Mouse (Mus musculus) olfactory bulb, adult 2 months (tissue): ENCODE measurements around the gene Fcer1g.

ENCODE experiments used
- CTCF ChIP-seq: fragments of 200-500 bp; IDR thresholded peaks from 2 replicates; pipeline ENCODE4 v1.5.1; 2012; ENCODE audit warnings: low read depth, mild to moderate bottlenecking, low read length, moderate library complexity; ENCODE audit not compliant: insufficient read depth
- POLR2A ChIP-seq: fragments of 200-500 bp; IDR thresholded peaks from 2 replicates; pipeline ENCODE4 v1.6.1; 2012; ENCODE audit warnings: mild to moderate bottlenecking, low read depth, low read length, moderate library complexity; ENCODE audit not compliant: insufficient read depth

GRCm38 (mm10) chr1:171183025-171183424 lies 51.1 kb downstream of the Fcer1g start:
- TF ChIP-seq CTCF (no peak), POLR2A (no peak)
